Mouse (Mus musculus): Measurements from ENCODE around the gene Kremen2.

GRCm38 (mm10) chr17:23748631-23749391 lies 3.2 kb upstream of the Kremen2 start:
- peak; percentile 84 for TF ChIP-seq CTCF (IDR thresholded peaks at IDR 0.05)
- TF ChIP-seq EP300 (IDR thresholded peaks at IDR 0.05) = no peak
